Mouse (Mus musculus) frontal cortex, adult (tissue): ENCODE data around the gene Tmem179b.
A peak's percentile ranks its signal among the peaks of the same experiment; 100 is the strongest.
"Not testable (repeated sequence)": the region's sequence is repeated elsewhere in the genome, so short reads cannot be mapped to it uniquely, and the experiment has no call there.

Experiments used
- ATAC-seq: cut with Nextera tagmentation; 2 replicates; pipeline ENCODE4 v1.9.2; 2017; ENCODE audit warnings: mild to moderate bottlenecking, moderate library complexity, mixed read lengths; ENCODE audit not compliant: low TSS enrichment

Gene Tmem179b

GRCm38 (mm10) chr19:8734334-8734733 is 39.9 kb downstream of the Tmem179b start:
- no peak for ATAC-seq

GRCm38 (mm10) chr19:8728335-8729099 is 45.8 kb downstream of the Tmem179b start:
- not testable (repeated sequence) for ATAC-seq

- ATAC-seq: no peak
These were observed 46.7 kb downstream of the Tmem179b start for GRCm38 (mm10) chr19:8727495-8728114.

- ATAC-seq: no peak
These were observed 47.5 kb downstream of the Tmem179b start for GRCm38 (mm10) chr19:8726609-8727390.

- no peak for ATAC-seq
These were observed 49.1 kb downstream of the Tmem179b start for GRCm38 (mm10) chr19:8725081-8725613.

GRCm38 (mm10) chr19:8724392-8724791 is 49.9 kb downstream of the Tmem179b start:
- ATAC-seq: no peak

- ATAC-seq: no peak
These were observed 50.5 kb downstream of the Tmem179b start for GRCm38 (mm10) chr19:8723574-8724346.

- ATAC-seq: peak; percentile 94
These were observed 51.2 kb downstream of the Tmem179b start, which contains the start of gene Slc3a2 for GRCm38 (mm10) chr19:8722907-8723573. TSS of gene Slc3a2 (minus strand) at chr19:8723369.

- no peak; the same call in 1 of the 2 replicates for ATAC-seq
These were observed 51.7 kb downstream of the Tmem179b start for GRCm38 (mm10) chr19:8722559-8722906.
